Mouse (Mus musculus) liver, embryonic 14.5 days (tissue): ENCODE measurements around the gene Pam16.

Experiments used
- CTCF ChIP-seq: IDR thresholded peaks from 2 replicates; pipeline ENCODE4 v1.5.1; 2016; ENCODE audit warnings: antibody characterized with exemption, low read depth, control low read depth
- EP300 ChIP-seq: IDR thresholded peaks from 2 replicates; pipeline ENCODE4 v1.6.1; 2016; ENCODE audit warnings: antibody characterized with exemption, low read depth

GRCm38 (mm10) chr16:4645867-4646266, 21.1 kb upstream of the Pam16 start:
- TF ChIP-seq CTCF (no peak), EP300 (no peak)
